Mouse (Mus musculus) thymus, postnatal 4 days (tissue): ENCODE results near the gene Cenpx.
"Not testable (repeated sequence)": the region's sequence is repeated elsewhere in the genome, so short reads cannot be mapped to it uniquely, and the experiment has no call there.

ENCODE experiments used
- DNase-seq: peaks from one replicate; pipeline ENCODE4 v3.0.0; 2021

Cenpx gene

DNA sequence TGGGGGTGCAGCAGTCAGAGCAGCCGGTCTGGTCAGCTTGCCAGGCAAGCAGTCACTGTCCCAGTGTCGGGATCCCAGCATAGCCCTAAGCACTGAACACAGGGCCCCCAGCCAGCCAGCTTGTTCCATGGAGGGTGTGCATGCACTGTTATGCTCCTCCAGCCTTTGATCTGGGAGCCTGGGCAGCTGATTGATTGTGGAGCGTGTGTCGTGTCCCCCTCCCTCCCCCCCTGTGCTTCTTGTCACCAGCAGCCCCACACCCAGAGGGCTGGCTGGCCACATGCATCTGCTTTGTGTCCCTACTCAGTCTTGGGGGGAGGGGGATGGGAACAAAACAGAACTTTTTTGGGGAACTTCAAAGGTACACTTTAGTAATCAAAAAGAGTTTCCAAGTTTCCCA, 18.4 kb downstream of the Cenpx start:
- DNase-seq, result no peak

DNA sequence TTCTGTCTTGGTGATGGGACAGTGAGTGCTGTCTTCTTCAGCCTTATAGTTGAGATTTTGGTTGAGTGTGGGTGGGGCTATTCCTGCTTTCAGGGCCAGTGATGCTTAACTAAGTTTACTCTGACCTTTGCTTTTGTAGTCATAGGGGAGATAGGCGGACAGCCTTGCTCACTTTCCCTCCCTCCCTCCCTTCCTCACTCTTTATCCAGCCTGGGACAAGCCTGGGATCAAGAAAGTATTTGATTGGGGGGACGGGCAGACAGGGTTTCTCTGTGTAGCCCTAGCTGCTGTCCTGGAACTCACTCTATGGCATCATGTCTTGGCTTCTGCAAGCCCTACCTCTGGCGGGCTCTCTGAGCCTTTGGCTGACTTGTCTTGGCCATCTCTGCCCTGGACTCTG, 20.1 kb downstream of the Cenpx start:
- no peak for DNase-seq

DNA sequence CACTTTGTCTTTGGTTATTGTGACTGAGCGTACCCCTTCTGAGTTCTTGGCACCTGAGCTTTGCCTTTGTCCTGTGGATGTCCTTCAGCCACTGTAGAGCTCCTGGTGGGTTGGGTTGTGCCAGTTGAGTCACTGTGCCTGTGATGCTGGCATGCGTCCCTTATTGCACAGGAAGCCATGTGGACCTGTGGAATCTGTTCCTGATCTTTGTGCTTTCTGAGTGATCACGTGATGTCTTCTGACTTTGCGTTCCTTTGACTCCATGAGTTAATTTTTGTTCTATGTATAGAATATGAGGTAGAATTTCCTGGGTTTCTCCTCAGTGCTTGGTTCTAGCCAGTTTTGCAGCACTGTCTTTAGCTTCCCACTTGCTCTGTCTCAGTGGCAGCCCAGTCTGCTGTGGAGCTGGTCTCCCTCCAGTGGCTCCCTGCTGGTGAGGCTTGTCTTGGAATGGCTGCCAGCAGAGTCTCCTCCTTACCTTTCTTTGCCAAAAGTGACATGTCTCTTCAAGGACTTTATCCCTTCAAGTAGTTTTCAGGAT, 21.0 kb downstream of the Cenpx start:
- DNase-seq, result no peak

DNA sequence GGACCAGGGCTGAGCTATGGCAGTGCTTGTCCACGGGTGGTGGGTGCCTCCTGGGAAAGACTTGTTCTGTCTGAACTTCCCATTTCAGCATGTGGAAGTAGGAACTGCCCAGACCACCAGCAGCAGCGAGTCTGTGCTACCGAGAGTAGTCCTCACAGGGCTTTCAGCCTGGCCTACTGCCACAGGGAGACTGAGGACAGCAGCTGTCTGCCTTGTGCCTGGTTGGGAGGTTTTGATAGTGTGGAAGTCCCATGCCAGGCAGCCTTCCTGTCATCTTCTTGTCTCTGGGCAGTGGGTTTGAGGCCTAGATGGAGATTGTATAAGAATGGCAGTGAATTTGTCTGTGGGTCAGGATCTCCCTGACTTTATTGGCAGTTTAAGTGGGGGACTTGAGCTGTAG, 24.2 kb downstream of the Cenpx start:
- no peak for DNase-seq

DNA sequence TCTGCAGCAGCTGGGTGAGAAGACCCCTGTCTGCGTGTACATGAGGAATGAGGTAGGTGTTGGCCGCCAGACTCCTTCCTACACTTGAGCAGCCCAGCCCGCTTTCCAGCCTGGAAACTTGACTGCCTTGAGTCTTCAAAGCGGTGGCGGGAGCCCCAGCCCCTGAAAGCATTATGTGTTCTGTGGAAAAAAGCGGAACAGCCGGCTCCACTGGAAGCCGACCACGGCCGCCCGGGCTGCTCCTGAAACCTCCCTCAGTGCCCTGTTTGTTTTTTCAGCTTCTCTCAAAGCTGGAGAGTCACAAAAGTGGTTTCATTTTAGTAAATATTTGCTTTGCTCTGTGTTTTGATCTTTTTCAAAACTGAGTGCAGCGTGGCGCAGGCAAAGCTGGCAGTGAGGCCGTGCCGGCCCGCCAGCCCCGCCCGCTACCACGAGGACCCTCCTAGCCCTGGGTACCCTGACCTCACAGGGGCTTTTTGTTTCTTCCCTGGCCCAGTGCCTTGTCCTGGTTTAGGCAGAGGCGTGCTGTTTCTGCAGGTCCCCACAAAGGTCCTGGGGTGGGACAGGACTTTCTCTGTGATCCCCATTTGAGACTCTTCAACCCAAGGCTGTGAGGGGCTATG, 26.8 kb downstream of the Cenpx start:
- no peak for DNase-seq

DNA sequence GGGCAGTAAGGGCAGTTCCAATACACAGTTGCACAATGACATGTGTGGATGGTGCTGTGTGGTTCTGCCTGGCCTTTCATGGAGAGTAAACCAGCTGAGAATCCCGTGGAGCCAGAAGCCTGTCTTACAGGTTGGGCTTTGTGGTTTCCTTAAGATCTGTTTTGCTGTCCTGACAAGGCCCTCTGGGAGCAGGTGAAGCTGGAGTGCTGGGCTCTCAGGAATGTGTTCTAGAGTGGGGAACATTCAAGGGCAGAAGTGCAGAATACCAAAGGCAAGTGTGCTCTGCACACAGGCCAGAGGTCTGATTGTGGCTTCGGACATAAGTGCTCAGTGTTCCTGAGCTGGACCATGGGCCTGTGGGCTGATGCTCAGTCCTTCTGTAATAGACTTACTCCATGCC, 28.9 kb downstream of the Cenpx start:
- DNase-seq, result no peak

DNA sequence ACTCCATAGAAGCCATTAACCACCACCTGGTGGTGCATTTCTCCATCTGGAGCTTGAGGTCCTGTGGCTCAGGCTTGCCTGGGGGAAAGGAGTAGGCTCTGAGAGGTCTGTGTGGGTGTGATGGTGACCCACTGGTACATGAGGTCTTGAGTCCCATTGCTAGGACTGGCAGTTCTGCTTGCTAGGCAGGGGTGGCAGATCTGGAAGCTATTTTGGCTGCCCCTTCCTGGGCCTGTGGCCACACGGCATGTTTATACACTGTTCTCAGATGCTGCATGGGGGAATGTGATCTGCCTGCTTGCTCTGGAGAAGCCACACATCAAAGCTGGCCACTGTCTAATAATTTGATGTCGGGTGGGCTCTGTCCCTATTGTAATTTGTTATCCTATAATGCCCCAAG, 29.5 kb downstream of the Cenpx start:
- no peak for DNase-seq

DNA sequence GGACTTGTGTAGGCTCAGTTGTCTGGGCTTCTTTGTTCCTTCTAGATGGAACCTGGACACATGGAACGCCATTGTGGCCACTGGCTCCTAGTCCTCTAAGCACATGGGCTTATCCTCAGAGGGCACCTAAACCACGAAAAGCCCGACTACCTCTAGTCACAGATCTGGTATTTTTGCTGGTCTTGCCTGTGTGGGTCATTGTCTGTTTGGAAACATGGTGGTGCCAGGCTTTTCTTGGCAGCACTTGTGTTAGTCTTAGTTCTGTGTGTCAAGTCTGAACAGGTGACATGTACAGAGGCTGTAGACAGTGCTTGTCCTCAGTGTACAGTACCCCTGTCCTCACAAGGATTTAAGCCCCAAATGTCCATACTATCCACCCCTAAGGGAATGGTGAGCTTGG, 30.0 kb downstream of the Cenpx start:
- DNase-seq, result no peak

DNA sequence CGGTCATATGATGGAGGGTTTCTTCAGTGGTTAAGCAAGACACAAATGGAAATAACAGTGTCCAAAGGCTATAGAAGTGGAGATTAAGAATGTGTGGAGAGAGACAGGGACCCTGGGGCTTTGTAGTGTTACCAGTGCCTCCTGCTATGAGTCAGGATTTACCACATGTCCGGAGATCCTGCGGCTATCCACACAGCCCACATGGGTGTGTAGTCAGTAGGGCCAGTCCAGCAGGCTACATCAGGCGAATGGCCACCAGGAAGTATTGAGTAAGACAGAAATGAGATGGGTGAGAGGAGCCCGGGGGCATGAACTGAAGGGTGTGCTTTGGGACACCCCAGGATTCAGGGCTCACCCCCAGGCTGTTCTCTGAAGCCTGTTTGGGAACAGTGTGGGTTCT, 30.9 kb downstream of the Cenpx start:
- DNase-seq, result no peak

DNA sequence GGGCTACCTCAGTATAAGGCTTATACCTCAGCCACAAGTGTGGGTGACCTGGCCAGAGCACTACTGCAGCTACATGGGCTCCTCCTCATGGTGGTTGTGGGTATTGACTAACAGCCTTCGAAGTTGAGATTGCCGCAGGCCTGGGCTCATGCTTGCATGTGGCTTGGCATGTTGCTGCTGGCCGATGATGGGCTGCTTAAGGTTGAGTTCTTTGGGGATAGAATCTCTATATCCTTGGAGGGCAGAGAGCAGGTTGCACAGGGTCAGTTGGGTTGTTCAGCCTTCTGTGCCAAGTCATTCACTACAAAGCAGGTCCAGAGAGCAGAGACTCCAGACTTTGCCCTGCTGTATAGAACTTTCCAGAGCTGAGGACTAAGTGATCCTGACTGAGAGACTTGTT, 33.6 kb downstream of the Cenpx start:
- DNase-seq, result peak; percentile 37

DNA sequence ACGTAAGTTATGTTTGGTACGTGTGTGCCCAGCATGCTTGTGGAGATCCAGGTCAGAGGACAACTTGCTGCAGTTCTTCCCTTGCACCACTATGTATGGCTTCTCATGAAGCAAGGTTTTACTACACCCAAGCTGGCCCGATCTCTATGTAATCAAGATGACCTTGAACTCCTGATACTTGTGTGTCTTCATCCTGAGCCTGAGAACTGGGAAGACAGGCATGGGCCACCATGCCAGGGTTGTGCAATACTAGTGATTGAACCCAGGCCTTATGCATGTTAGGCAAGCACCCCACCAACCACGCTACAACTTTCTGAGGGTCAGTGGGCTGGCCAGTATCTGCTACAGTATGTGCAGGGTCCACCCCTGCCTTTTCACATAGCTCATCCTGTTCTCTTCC, 36.6 kb downstream of the Cenpx start:
- DNase-seq, result no peak

DNA sequence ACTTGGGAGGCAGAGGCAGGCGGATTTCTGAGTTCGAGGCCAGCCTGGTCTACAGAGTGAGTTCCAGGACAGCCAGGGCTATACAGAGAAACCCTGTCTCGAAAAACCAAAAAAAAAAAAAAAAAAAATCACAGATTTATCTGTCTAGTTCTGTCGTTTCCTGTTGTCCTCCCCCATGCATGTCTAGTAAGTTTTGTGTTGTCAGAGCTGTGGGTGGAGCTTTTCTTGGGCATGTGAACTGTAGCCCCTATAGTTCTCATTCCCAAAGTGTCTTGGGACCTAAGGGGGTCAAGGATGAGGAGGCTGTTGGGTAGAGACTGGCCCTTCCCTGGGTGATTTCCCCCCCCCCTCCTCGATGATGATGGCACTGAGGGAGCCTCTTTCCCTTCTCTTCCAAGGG, 37.7 kb downstream of the Cenpx start:
- DNase-seq, result not testable (repeated sequence)

DNA sequence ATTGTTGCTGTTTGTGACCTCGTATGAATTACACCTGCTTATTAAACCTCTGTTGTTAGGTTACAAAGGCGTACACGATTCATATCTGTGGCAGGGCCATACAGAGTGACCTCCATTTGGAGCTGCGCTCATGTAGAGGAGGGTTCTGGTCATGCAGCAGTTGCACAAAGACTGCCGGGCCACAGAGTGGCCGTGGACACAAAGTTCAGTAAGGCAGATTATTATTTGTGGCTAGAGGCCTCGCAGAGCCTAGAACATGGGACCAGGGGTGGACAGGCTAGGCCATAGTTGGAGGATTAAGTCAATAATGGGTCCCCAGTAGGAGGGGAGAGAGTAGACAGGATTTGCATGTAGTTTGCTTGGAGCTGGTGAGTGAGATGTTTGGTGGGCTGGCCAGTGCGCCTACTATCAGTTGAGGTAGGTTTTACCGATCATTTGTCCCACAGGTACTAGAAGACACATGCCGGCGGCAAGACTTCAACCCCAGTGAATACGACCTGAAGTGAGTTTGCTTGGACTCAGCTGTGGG, 39.9 kb downstream of the Cenpx start:
- DNase-seq, result peak; percentile 25

DNA sequence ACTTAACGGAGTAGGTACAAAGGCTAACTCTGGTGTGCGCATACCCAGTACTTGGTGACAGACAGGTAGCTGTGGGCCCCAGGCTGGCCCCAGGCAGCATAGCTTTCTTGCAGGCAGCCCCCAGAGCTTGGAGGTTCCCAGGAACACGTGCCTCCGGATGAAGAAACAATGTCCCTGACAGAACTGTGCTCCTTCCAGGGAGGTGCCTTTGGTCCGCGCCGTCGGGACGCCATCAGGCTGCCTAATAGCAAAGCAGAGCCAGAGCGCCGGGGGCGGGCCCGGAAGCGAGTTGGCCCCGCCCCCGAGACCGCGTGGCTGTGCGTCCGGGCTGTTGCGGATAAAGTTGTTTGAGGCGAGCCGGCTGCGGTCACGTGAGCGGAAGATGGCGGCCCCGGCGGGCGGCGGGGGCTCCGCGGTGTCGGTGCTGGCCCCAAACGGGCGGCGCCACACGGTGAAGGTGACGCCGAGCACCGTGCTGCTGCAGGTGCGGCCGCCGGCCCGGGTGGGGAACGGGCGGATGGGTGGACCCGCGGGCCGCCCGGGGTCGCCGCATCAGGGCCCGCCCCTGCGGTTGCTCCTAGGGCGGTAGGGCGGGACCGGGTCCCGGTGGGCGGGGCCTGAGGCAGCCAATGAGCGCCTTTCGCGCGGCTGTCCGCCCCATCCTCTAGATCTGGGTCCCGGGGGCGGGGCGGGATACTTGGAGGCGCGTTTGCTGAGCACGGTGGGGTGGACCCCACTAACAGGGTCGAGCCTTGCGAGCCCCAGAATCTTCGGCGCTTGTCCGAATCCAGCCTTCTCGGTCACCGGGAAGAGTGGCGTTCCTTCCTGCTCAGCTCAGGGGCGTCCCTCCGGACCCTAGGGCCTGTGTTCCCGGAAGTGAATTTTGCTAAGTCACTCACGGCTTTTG, 40.6 kb downstream of the Cenpx start, which contains the start of gene Aspscr1:
TSS of gene Aspscr1 (plus strand) at position 287 of the 907 bp plus-strand sequence.
- DNase-seq, result peak; percentile 99

DNA sequence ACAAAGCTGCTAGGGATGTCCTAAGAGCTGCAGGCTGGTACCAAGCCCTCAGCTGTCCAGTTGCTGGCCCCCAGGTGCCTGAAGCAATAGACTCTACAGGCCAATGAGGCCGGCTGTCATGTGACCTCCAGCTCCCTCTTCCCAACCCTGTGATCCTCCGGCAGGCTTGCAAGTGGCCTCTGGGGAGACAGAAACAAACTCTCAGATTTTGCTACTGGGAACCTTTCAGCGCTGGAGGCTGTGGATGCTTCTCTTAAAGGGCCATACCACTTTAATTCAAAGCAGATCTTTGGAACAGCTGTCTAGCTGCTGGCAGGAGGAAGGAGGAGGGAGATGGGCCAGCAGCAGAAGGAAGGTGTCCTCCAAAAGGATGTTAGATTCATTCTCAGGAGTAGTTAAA, 46.9 kb downstream of the Cenpx start:
- no peak for DNase-seq

DNA sequence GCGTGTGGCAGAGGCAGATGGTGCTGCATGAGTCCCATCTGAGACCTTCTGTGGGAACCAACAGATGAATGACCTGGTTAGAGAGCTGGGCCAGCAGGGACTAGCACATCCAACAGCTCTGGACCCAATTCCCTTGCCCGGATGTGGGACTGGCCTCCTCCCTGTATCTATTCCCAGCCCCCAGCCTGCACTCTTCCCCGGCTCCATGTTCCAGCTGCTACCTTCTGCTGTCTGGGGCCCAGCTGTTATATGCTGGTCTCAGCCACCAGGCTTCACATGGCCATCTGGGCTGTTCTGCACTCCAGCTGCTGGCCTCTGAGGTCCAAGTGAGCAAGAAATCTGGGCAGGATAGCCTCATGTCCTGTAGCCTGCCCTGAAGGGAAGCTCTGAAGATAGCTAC, 48.1 kb downstream of the Cenpx start:
- no peak for DNase-seq

DNA sequence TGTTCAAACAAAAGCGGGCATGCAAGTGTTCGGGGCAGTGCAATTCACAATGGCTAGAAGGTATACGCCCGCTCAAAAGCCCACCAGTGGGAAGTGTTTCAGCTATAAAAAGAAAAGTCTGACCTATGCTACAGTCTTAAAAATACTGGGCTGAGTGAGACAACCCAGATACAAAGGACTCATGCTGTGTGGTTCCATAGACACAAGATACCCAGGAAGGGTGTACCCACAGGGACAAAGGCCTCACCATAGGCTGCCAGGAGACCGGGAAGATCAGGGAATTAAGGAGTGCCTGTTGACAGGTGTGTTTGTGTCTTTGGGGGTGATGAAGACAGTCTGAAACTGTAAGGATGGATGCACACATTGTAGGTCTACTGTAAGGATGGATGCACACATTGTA, 49.8 kb downstream of the Cenpx start:
- no peak for DNase-seq

DNA sequence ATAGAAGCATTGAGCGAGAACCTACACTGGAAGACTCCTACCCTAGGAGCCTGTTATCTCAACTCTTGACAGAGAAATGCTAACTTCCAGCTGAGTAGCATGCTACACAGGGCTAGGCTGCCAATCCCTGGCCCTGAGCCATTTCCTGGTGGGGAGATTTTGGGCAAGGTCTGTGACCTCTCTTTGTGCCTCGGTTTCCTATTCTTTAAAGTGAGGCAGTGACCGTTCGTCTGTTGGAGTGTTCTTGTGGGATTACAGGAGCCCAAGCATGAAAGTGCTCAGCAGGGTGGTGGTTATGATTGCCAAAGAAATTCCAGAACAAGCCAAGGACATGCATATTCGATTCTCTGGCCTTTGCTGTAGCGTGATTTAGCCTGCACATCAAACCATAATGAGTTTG, 50.8 kb downstream of the Cenpx start:
- DNase-seq, result no peak

DNA sequence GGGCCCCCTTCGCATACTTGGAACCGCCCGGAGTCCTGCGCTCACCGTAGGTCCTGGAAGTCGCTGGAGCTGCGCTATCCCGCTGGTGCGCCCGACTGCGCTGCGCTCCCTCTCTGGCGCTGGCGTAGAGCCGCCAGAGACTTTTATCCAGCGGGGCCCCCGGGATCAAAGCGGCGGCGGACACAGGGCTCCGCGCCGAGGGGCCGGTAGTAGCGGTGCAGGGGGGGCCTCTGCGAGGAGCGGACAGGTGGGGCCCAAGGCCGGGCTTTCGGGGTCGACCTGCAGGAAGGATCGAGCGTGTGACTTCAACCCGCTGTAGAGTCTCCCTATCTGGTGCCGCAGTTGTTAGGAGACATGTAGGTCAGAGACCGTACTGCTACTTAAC, 52.5 kb downstream of the Cenpx start, which contains the start of gene Notum:
TSS of gene Notum (minus strand) at position 100 of the 385 bp plus-strand sequence.
- peak; percentile 29 for DNase-seq
